Mouse (Mus musculus) MEL (cell line): Measurements from ENCODE around the gene Gm10134. TPM values are rescaled to one million over a fixed set of nuclear protein-coding genes. Genes with fewer than 3 reads are reported as not detected.

Experiments used
- DNase-seq: peaks from one replicate; pipeline ENCODE4 v3.0.0; 2011; ENCODE audit warnings: low read depth, low spot score
- H3K27ac ChIP-seq: 2 replicates; pipeline ENCODE4 v1.5.1; 2012; ENCODE audit warnings: low read depth, mild to moderate bottlenecking, control low read depth, low read length, moderate library complexity; ENCODE audit not compliant: control insufficient read depth
- H3K27me3 ChIP-seq, 2 experiments: fragments of 150-350 bp in 1 of 2; sonication (generic) in 1 of 2; 2 replicates each; pipeline ENCODE4 v1.6.1; 2012; ENCODE audit warnings: low read length in 2 of 2, mild to moderate bottlenecking in 2 of 2, improper control_type of control experiment in 1 of 2, moderate library complexity in 1 of 2; ENCODE audit not compliant: insufficient read depth in 2 of 2, control insufficient read depth in 1 of 2
- H3K36me3 ChIP-seq, 2 experiments: 2 replicates each; pipeline ENCODE4 v1.6.1; 2012 to 2014; ENCODE audit warnings: low read length in 2 of 2, improper control_type of control experiment in 1 of 2, inconsistent platforms in 1 of 2, mild to moderate bottlenecking in 1 of 2; ENCODE audit not compliant: insufficient read depth in 2 of 2, control insufficient read depth in 1 of 2
- H3K4me1 ChIP-seq, 2 experiments: fragments of 150-350 bp in 1 of 2; sonication (generic) in 1 of 2; 2 replicates each; pipeline ENCODE4 v1.6.1; 2012; ENCODE audit warnings: low read length in 2 of 2, improper control_type of control experiment in 1 of 2, mild to moderate bottlenecking in 1 of 2; ENCODE audit not compliant: insufficient read depth in 2 of 2, control insufficient read depth in 1 of 2
- H3K4me3 ChIP-seq, 2 experiments: fragments of 150-350 bp in 1 of 2; sonication (generic) in 1 of 2; 2 replicates each; pipeline ENCODE4 v1.5.1; 2012; ENCODE audit warnings: low read depth in 2 of 2, low read length in 2 of 2, mild to moderate bottlenecking in 2 of 2, moderate library complexity in 2 of 2, control low read depth in 1 of 2, improper control_type of control experiment in 1 of 2; ENCODE audit not compliant: control insufficient read depth in 1 of 2, insufficient read depth in 1 of 2
- H3K79me2 ChIP-seq: 2 replicates; pipeline ENCODE4 v1.6.1; 2012; ENCODE audit warnings: mild to moderate bottlenecking, low read length, moderate library complexity; ENCODE audit not compliant: control insufficient read depth, poor library complexity, insufficient read depth
- H3K9ac ChIP-seq: 2 replicates; pipeline ENCODE4 v1.6.1; 2012; ENCODE audit warnings: low read depth, mild to moderate bottlenecking, control low read depth, low read length, moderate library complexity; ENCODE audit not compliant: control insufficient read depth, poor library complexity, severe bottlenecking
- H3K9me3 ChIP-seq: fragments of 150-350 bp; sonication (generic); replicated peaks from 2 replicates; pipeline ENCODE4 v1.6.1; 2012; ENCODE audit warnings: mild to moderate bottlenecking, low read length, improper control_type of control experiment, moderate library complexity; ENCODE audit not compliant: insufficient read depth
- CHD1 ChIP-seq: IDR thresholded peaks from 2 replicates; pipeline ENCODE4 v1.6.1; 2012; ENCODE audit warnings: low read depth, mild to moderate bottlenecking, inconsistent platforms, low read length, improper control_type of control experiment
- CHD2 ChIP-seq: IDR thresholded peaks from 2 replicates; pipeline ENCODE4 v1.6.1; 2011; ENCODE audit warnings: low read length, improper control_type of control experiment
- E2F4 ChIP-seq: IDR thresholded peaks from 2 replicates; pipeline ENCODE4 v1.6.1; 2011; ENCODE audit warnings: low read depth, low read length, improper control_type of control experiment, borderline replicate concordance
- ELF1 ChIP-seq: IDR thresholded peaks from 2 replicates; pipeline ENCODE4 v1.6.1; 2014; ENCODE audit warnings: low read depth, mild to moderate bottlenecking, inconsistent platforms, low read length, improper control_type of control experiment, moderate library complexity
- GABPA ChIP-seq: IDR thresholded peaks from 2 replicates; pipeline ENCODE4 v1.6.1; 2012; ENCODE audit warnings: low read depth, mild to moderate bottlenecking, inconsistent platforms, low read length, improper control_type of control experiment, moderate library complexity
- HCFC1 ChIP-seq: IDR thresholded peaks from 2 replicates; pipeline ENCODE4 v1.6.1; 2012; ENCODE audit warnings: low read depth, mild to moderate bottlenecking, inconsistent platforms, low read length, improper control_type of control experiment, moderate library complexity
- MAFK ChIP-seq: IDR thresholded peaks from 2 replicates; pipeline ENCODE4 v1.6.1; 2011; ENCODE audit warnings: low read depth, mild to moderate bottlenecking, low read length, improper control_type of control experiment, borderline replicate concordance
- MAZ ChIP-seq: IDR thresholded peaks from 2 replicates; pipeline ENCODE4 v1.6.1; 2012; ENCODE audit warnings: low read depth, mild to moderate bottlenecking, inconsistent platforms, low read length, improper control_type of control experiment
- MEF2A ChIP-seq: IDR thresholded peaks from 2 replicates; pipeline ENCODE4 v1.6.1; 2014; ENCODE audit warnings: low read depth, mild to moderate bottlenecking, inconsistent platforms, low read length, improper control_type of control experiment; ENCODE audit not compliant: poor library complexity, insufficient replicate concordance, severe bottlenecking; ENCODE audit errors: extremely low read depth
- MYB ChIP-seq: IDR thresholded peaks from 2 replicates; pipeline ENCODE4 v1.6.1; 2011; ENCODE audit warnings: mild to moderate bottlenecking, low read depth, low read length, improper control_type of control experiment
- NELFE ChIP-seq: IDR thresholded peaks from 2 replicates; pipeline ENCODE4 v1.6.1; 2011; ENCODE audit warnings: low read depth, low read length, improper control_type of control experiment
- RAD21 ChIP-seq: IDR thresholded peaks from 2 replicates; pipeline ENCODE4 v1.6.1; 2011; ENCODE audit warnings: mild to moderate bottlenecking, low read depth, low read length, improper control_type of control experiment
- SIN3A ChIP-seq: IDR thresholded peaks from 2 replicates; pipeline ENCODE4 v1.6.1; 2012; ENCODE audit warnings: low read length, improper control_type of control experiment, inconsistent platforms
- SMC3 ChIP-seq: IDR thresholded peaks from 2 replicates; pipeline ENCODE4 v1.6.1; 2011; ENCODE audit warnings: low read depth, low read length, improper control_type of control experiment
- TAL1 ChIP-seq: IDR thresholded peaks from 2 replicates; pipeline ENCODE4 v1.6.1; 2012; ENCODE audit warnings: mild to moderate bottlenecking, inconsistent platforms, low read length, moderate library complexity, mixed read lengths
- TBP ChIP-seq: IDR thresholded peaks from 2 replicates; pipeline ENCODE4 v1.8.0; 2011; ENCODE audit warnings: low read depth, low read length, improper control_type of control experiment
- TCF12 ChIP-seq: IDR thresholded peaks from 2 replicates; pipeline ENCODE4 v1.6.1; 2014; ENCODE audit warnings: low read depth, mild to moderate bottlenecking, inconsistent platforms, low read length, improper control_type of control experiment, moderate library complexity
- UBTF ChIP-seq: IDR thresholded peaks from 2 replicates; pipeline ENCODE4 v1.6.1; 2012; ENCODE audit warnings: low read depth, mild to moderate bottlenecking, inconsistent platforms, low read length, improper control_type of control experiment, moderate library complexity, borderline replicate concordance; ENCODE audit not compliant: insufficient read depth
- ZC3H11A ChIP-seq: IDR thresholded peaks from 2 replicates; pipeline ENCODE4 v1.6.1; 2012; ENCODE audit warnings: low read depth, mild to moderate bottlenecking, inconsistent platforms, low read length, improper control_type of control experiment
- ZKSCAN1 ChIP-seq: IDR thresholded peaks from 2 replicates; pipeline ENCODE4 v1.6.1; 2012; ENCODE audit warnings: low read depth, mild to moderate bottlenecking, inconsistent platforms, low read length, improper control_type of control experiment, moderate library complexity
- polyA plus RNA-seq, 2 experiments: library from polyadenylated mRNA; stranded (reverse) in 1 of 2; unstranded in 1 of 2; fragments of >175 nt in 1 of 2; fragments of >200 nt in 1 of 2; gene quantifications; 2 replicates each; pipeline versions ENCODE4 v1.2.1 to v1.2.4; 2012; ENCODE audit warnings: low replicate concordance in 2 of 2, low read depth in 1 of 2; ENCODE audit not compliant: insufficient read length in 2 of 2, insufficient read depth in 1 of 2, missing spikeins in 1 of 2
- total RNA-seq: library from RNA; depleted of rRNA; stranded (reverse); fragments of 300-350 nt; gene quantifications from 2 replicates; pipeline ENCODE4 v1.2.3, GENCODE M21; 2012; rRNA removed

Gene Gm10134
- total RNA-seq (not detected in 2 replicates), polyA plus RNA-seq (not detected)

DNA sequence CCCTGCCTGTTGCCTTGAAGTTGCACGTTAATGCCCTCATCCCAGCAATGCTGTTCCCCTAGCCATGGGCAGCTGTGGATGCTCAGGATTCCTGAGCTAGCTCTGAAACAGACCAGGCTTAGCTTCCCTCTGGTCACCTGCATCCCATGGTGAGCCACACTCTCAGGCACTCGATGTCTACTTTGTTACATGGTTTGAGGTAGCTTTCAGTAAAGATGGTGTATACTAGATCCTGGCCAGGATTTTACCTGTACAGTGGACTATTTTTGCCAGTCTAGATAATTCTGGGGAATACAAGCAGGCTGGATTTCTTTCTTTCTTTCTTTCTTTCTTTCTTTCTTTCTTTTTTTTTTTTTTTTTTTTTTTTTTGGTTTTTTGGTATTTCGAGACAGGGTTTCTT lies at the start of gene Gm10134:
TSS of gene Gm10134 (plus strand) at position 301 of the 400 bp plus-strand sequence.
- Histone ChIP-seq H3K79me2 (no peaks in the 10 kb centered on the region), H3K4me3 (no peak within 1 kb of the TSS), H3K27me3 (peaks cover 10 to 32% of the 10 kb centered on the region in 2 experiments), H3K9ac (no peak within 1 kb of the TSS), H3K4me1 (no peaks in the 10 kb centered on the region), H3K27ac (no peak within 1 kb of the TSS), H3K36me3 (no peaks in the 10 kb centered on the region), H3K9me3 (no peaks in the 10 kb centered on the region)
- DNase-seq = no peak
- TF ChIP-seq ELF1 (no peak), E2F4 (no peak), TCF12 (no peak), TBP (no peak), SIN3A (no peak), RAD21 (no peak), GABPA (no peak), UBTF (no peak), NELFE (no peak), MAFK (no peak), TAL1 (no peak), CHD1 (no peak), SMC3 (no peak), MYB (no peak)

DNA sequence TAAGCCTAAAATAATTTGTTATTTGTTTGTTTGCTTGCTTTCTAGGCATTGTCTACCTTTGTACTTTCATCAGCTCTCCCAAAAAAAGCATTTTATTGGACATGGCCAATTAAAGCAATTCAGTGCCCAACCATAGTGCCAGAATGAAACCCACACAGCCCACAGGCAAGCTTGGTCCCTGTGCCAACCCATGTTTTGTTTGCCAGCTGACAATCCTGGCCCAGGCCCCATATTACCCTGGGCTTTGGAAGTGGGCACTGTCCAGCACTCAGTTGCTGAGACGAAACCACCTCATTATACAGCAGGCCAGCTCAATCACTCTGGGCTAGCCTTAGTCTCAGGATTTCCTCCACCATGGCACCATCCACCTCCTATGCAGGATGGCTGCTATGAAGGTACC lies 49.3 kb upstream of the Gm10134 start:
- TF ChIP-seq MAZ (no peak), HCFC1 (no peak), ZKSCAN1 (no peak), UBTF (no peak), MEF2A (no peak), ZC3H11A (no peak), CHD2 (no peak), GABPA (no peak)
- Histone ChIP-seq H3K9me3 (no peaks in the 10 kb centered on the region), H3K9ac (no peak overlapping the region), H3K4me1 (no peaks in the 10 kb centered on the region), H3K36me3 (no peaks in the 10 kb centered on the region), H3K79me2 (no peaks in the 10 kb centered on the region), H3K27me3 (peaks cover 2% of the 10 kb centered on the region in 2 experiments; a peak in 2 of 4 replicates), H3K27ac (no peak overlapping the region), H3K4me3 (no peak overlapping the region)
- DNase-seq = no peak
